Mouse (Mus musculus): ENCODE measurements around the gene Arsg. TPM values are rescaled to one million over a fixed set of nuclear protein-coding genes. Genes with fewer than 3 reads are reported as not detected.

The Arsg gene
- polyA plus RNA-seq, 1 experiment = 0.51 TPM

DNA sequence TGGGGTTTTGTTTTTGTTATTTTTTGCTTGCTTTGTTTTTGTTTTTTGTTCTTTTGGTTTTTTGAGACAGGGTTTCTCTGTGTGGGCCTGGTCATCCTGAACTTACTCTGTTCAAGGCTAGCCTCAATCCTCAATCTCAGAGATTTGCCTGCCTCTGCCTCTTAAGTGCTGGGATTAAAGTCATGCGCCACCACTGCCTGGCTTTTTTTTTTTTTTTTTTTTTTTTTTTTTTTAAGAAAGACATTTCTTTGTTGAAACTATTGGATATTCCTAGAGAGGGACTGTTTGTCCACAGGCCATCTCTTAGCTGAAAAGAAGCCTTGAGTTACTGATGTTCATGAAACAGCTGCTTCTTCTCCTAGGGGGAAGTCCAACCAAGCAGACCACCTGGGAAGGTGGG lies 74.5 kb downstream of the Arsg start:
- TF ChIP-seq MYOG (IDR thresholded peaks at IDR 0.05; ENCODE audit: control insufficient read depth, extremely low read depth, insufficient read length) (no peak), MAX (IDR thresholded peaks at IDR 0.05) (no peak), FOSL1 (IDR thresholded peaks at IDR 0.05; ENCODE audit: insufficient read depth, low read length, poor library complexity, severe bottlenecking) (no peak), USF1 (IDR thresholded peaks at IDR 0.05; ENCODE audit: low read depth) (no peak), CTCF (IDR thresholded peaks at IDR 0.05; ENCODE audit: control insufficient read depth, insufficient read depth, insufficient read length) (no peak)
- Histone ChIP-seq H3K27me3 (ENCODE audit: control insufficient read depth, insufficient read depth, insufficient read length) (no peaks in the 10 kb centered on the region), H3K79me3 (ENCODE audit: low read depth) (no peaks in the 10 kb centered on the region), H3K36me3 (ENCODE audit: control insufficient read depth, insufficient read depth) (no peaks in the 10 kb centered on the region), H3K79me2 (ENCODE audit: control insufficient read depth, insufficient read depth) (no peaks in the 10 kb centered on the region), H3K4me3 (ENCODE audit: insufficient read depth, poor library complexity, severe bottlenecking) (no peak overlapping the region), H3ac (ENCODE audit: control insufficient read depth, insufficient read length, low read depth) (no peak overlapping the region)

DNA sequence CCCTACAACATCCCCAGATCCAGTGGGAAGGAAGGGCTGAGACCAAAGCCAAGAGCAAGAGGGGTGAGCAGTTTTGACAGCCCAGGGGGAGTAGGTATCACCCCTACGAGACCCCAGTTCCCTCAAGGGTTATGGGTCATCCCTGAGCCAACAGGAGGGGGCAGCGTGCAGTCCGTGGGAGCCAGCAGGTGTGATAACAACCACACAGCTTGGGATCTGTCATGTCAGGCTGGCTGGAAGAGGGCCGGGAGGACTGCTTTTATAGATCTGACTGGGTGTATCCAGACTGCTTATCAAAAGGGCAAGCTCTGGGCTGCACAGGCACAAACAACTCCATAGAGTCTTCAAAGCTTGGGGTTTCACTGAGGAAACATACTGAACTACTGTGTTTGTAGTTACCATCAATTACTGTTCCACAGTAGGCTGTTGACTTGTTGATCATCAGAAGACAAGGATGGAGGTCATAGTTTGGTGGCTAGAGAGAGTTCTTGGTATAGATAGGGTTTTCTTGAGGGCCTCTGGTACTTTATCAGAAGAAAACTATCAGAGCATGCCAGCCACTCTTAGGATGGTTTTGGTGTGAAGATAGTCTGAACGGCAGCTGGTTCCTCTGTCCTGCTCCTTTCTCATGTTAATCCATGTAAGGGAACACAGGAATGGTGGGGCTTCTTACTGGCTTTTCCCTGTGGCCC lies 76.6 kb downstream of the Arsg start:
- Histone ChIP-seq H3K4me3 (ENCODE audit: insufficient read depth, poor library complexity, severe bottlenecking) (no peak overlapping the region), H3K36me3 (ENCODE audit: control insufficient read depth, insufficient read depth) (no peaks in the 10 kb centered on the region), H3K27me3 (ENCODE audit: control insufficient read depth, insufficient read depth, insufficient read length) (no peaks in the 10 kb centered on the region), H3ac (ENCODE audit: control insufficient read depth, insufficient read length, low read depth) (no peak overlapping the region), H3K79me2 (ENCODE audit: control insufficient read depth, insufficient read depth) (no peaks in the 10 kb centered on the region), H3K79me3 (ENCODE audit: low read depth) (no peaks in the 10 kb centered on the region)
- TF ChIP-seq CEBPB (IDR thresholded peaks at IDR 0.05; ENCODE audit: low read depth) (no peak), FOSL1 (IDR thresholded peaks at IDR 0.05; ENCODE audit: insufficient read depth, low read length, poor library complexity, severe bottlenecking) (no peak), CTCF (IDR thresholded peaks at IDR 0.05; ENCODE audit: control insufficient read depth, insufficient read depth, insufficient read length) (no peak), MYOD1 (IDR thresholded peaks at IDR 0.05; ENCODE audit: control insufficient read depth, insufficient read length, low read depth) (no peak), MYOG (IDR thresholded peaks at IDR 0.05; ENCODE audit: control insufficient read depth, extremely low read depth, insufficient read length) (no peak), USF1 (IDR thresholded peaks at IDR 0.05; ENCODE audit: low read depth) (no peak), MAX (IDR thresholded peaks at IDR 0.05) (no peak)

DNA sequence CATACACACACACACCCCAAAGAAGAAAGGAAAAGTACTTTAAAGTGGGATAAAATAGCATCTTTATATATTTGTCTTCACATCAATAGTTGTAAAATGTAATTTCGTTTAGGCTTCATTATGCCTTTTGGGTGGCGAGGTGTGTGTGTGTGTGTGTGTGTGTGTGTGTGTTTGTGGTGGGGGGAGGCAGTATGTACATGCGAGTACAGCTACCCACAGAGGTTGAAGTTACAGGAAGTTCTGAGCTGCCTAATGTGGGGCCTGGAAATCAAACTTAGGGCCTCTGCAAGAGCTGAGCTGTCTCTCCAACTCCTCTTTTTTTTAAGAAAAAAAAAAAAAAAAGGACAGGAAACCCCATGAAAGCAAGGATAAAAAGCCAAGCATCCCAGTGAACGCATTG lies 80.7 kb downstream of the Arsg start:
- H3K79me3 ChIP-seq (ENCODE audit: low read depth) = no peaks in the 10 kb centered on the region
- TF ChIP-seq MYOD1 (IDR thresholded peaks at IDR 0.05; ENCODE audit: control insufficient read depth, insufficient read length, low read depth) (no peak), CTCF (IDR thresholded peaks at IDR 0.05; ENCODE audit: control insufficient read depth, insufficient read depth, insufficient read length) (no peak), USF1 (IDR thresholded peaks at IDR 0.05; ENCODE audit: low read depth) (no peak), MAX (IDR thresholded peaks at IDR 0.05) (no peak), CEBPB (IDR thresholded peaks at IDR 0.05; ENCODE audit: low read depth) (no peak), MYOG (IDR thresholded peaks at IDR 0.05; ENCODE audit: control insufficient read depth, extremely low read depth, insufficient read length) (no peak), FOSL1 (IDR thresholded peaks at IDR 0.05; ENCODE audit: insufficient read depth, low read length, poor library complexity, severe bottlenecking) (no peak)
- no peaks in the 10 kb centered on the region for H3K79me2 ChIP-seq (ENCODE audit: control insufficient read depth, insufficient read depth)
- no peak overlapping the region for H3K4me3 ChIP-seq (ENCODE audit: insufficient read depth, poor library complexity, severe bottlenecking)
- H3ac ChIP-seq (ENCODE audit: control insufficient read depth, insufficient read length, low read depth) = no peak overlapping the region
- H3K36me3 ChIP-seq (ENCODE audit: control insufficient read depth, insufficient read depth) = no peaks in the 10 kb centered on the region
- H3K27me3 ChIP-seq (ENCODE audit: control insufficient read depth, insufficient read depth, insufficient read length) = no peaks in the 10 kb centered on the region

DNA sequence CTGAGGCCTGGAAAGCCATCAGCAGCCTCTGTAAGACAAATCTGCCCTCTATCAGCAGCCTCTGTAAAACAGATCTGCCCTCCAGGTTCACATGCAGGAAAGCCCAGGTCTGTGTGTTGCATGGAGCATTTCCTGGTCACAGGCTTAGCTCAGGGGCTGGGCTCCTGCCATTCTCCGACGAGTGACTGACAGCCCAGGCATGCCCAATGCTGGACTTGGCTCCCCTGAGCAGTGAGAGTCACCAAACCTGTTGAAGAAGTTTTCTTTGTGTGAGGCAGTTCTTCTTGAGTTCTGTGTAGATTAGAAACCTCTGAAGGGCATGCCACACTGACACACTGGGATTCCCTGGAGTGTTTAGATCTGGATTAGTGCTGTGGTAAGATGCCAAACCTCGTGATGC lies 81.3 kb downstream of the Arsg start:
- Histone ChIP-seq H3ac (ENCODE audit: control insufficient read depth, insufficient read length, low read depth) (no peak overlapping the region), H3K36me3 (ENCODE audit: control insufficient read depth, insufficient read depth) (no peaks in the 10 kb centered on the region), H3K27me3 (ENCODE audit: control insufficient read depth, insufficient read depth, insufficient read length) (no peaks in the 10 kb centered on the region), H3K79me2 (ENCODE audit: control insufficient read depth, insufficient read depth) (no peaks in the 10 kb centered on the region), H3K4me3 (ENCODE audit: insufficient read depth, poor library complexity, severe bottlenecking) (no peak overlapping the region), H3K79me3 (ENCODE audit: low read depth) (no peaks in the 10 kb centered on the region)
- TF ChIP-seq MAX (IDR thresholded peaks at IDR 0.05) = no peak
- TF ChIP-seq USF1 (IDR thresholded peaks at IDR 0.05; ENCODE audit: low read depth) = no peak

DNA sequence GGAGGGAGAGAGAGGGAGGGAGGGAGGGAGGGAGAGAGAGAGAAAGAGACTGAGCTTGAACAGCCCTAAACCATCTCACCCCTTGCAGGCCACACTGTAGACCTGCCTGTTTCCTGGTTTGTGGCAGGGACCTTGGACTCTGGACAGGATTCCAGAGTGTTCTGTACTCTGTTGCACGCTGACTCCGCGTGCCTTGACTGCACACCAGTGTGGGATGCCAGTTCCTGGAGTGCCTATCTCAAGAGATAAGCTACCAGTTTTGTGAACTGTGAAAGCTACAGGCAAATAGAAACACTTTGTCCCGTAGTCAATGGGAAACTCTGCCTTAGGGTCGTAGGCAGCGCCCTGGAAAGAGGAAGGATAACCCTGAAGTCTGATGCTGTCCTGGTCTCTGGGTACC lies 83.0 kb downstream of the Arsg start:
- no peak overlapping the region for H3ac ChIP-seq (ENCODE audit: control insufficient read depth, insufficient read length, low read depth)
- H3K36me3 ChIP-seq (ENCODE audit: control insufficient read depth, insufficient read depth) = no peaks in the 10 kb centered on the region
- TF ChIP-seq MAX (IDR thresholded peaks at IDR 0.05) = no peak
- TF ChIP-seq FOSL1 (IDR thresholded peaks at IDR 0.05; ENCODE audit: insufficient read depth, low read length, poor library complexity, severe bottlenecking) = no peak
- TF ChIP-seq USF1 (IDR thresholded peaks at IDR 0.05; ENCODE audit: low read depth) = no peak
- no peak for TF ChIP-seq CTCF (IDR thresholded peaks at IDR 0.05; ENCODE audit: control insufficient read depth, insufficient read depth, insufficient read length)
- no peak for TF ChIP-seq CEBPB (IDR thresholded peaks at IDR 0.05; ENCODE audit: low read depth)
- no peak for TF ChIP-seq MYOD1 (IDR thresholded peaks at IDR 0.05; ENCODE audit: control insufficient read depth, insufficient read length, low read depth)
- TF ChIP-seq MYOG (IDR thresholded peaks at IDR 0.05; ENCODE audit: control insufficient read depth, extremely low read depth, insufficient read length) = no peak
- no peaks in the 10 kb centered on the region for H3K79me3 ChIP-seq (ENCODE audit: low read depth)
- H3K4me3 ChIP-seq (ENCODE audit: insufficient read depth, poor library complexity, severe bottlenecking) = no peak overlapping the region
- no peaks in the 10 kb centered on the region for H3K27me3 ChIP-seq (ENCODE audit: control insufficient read depth, insufficient read depth, insufficient read length)
- no peaks in the 10 kb centered on the region for H3K79me2 ChIP-seq (ENCODE audit: control insufficient read depth, insufficient read depth)

DNA sequence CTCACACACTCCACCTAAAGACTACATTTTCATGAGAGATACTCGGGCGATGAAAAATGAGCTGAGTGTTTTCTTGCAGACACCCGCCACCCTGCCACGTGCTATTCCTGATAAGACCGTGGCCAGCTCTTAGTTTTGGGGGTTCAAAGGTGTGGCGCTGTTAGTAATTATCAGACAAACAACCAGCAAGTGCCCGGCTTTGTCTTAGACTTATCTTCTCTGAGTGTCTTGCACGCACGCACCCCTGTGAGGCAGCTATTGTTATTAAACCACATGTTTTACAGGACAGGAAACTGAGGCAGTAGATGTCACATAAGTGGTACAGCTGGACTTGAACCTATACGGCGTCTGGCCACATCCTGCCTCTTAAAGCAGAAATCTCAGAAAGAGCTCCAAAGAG lies 84.2 kb downstream of the Arsg start:
- no peak overlapping the region for H3K4me3 ChIP-seq (ENCODE audit: insufficient read depth, poor library complexity, severe bottlenecking)
- no peaks in the 10 kb centered on the region for H3K79me2 ChIP-seq (ENCODE audit: control insufficient read depth, insufficient read depth)
- no peak overlapping the region for H3ac ChIP-seq (ENCODE audit: control insufficient read depth, insufficient read length, low read depth)
- H3K27me3 ChIP-seq (ENCODE audit: control insufficient read depth, insufficient read depth, insufficient read length) = no peaks in the 10 kb centered on the region
- TF ChIP-seq MYOG (IDR thresholded peaks at IDR 0.05; ENCODE audit: control insufficient read depth, extremely low read depth, insufficient read length) = no peak
- TF ChIP-seq USF1 (IDR thresholded peaks at IDR 0.05; ENCODE audit: low read depth) = no peak
- TF ChIP-seq CTCF (IDR thresholded peaks at IDR 0.05; ENCODE audit: control insufficient read depth, insufficient read depth, insufficient read length) = no peak
- no peak for TF ChIP-seq FOSL1 (IDR thresholded peaks at IDR 0.05; ENCODE audit: insufficient read depth, low read length, poor library complexity, severe bottlenecking)
- TF ChIP-seq MYOD1 (IDR thresholded peaks at IDR 0.05; ENCODE audit: control insufficient read depth, insufficient read length, low read depth) = no peak
- no peak for TF ChIP-seq MAX (IDR thresholded peaks at IDR 0.05)
- no peak for TF ChIP-seq CEBPB (IDR thresholded peaks at IDR 0.05; ENCODE audit: low read depth)
- no peaks in the 10 kb centered on the region for H3K79me3 ChIP-seq (ENCODE audit: low read depth)
- no peaks in the 10 kb centered on the region for H3K36me3 ChIP-seq (ENCODE audit: control insufficient read depth, insufficient read depth)
